Mouse (Mus musculus): ENCODE data around the gene Scn1a.

GRCm38 (mm10) chr2:66238886-66239285 is 201.8 kb downstream of the Scn1a start:
- TF ChIP-seq CTCF (IDR thresholded peaks at IDR 0.05) (no peak), POLR2A (IDR thresholded peaks at IDR 0.05; ENCODE audit: insufficient read depth, low read depth, low read length) (no peak)
